Mouse (Mus musculus) stomach, embryonic 16.5 days (tissue): ENCODE data around the gene Mpped1. TPM values are rescaled to one million over a fixed set of nuclear protein-coding genes. Genes with fewer than 3 reads are reported as not detected.

Experiments used
- ATAC-seq: fragments of 200-750 bp; cut with Nextera tagmentation; 2 replicates; pipeline ENCODE4 v1.8.0; 2017; ENCODE audit warnings: moderate number of reproducible peaks, moderate TSS enrichment; ENCODE audit not compliant: insufficient read depth, low FRiP score
- H3K27ac ChIP-seq: fragments of 300-500 bp; sonication (generic); 2 replicates; pipeline ENCODE4 v1.5.1; 2014; ENCODE audit warnings: low read length
- H3K27me3 ChIP-seq: fragments of 300-500 bp; sonication (generic); 2 replicates; pipeline ENCODE4 v1.6.1; 2014; ENCODE audit warnings: low read length, control low read depth, mixed read lengths; ENCODE audit not compliant: control insufficient read depth, insufficient read depth
- H3K36me3 ChIP-seq: fragments of 300-500 bp; sonication (generic); 2 replicates; pipeline ENCODE4 v1.6.1; 2014; ENCODE audit warnings: low read length; ENCODE audit not compliant: control insufficient read depth, insufficient read depth
- H3K4me1 ChIP-seq: fragments of 300-500 bp; sonication (generic); 2 replicates; pipeline ENCODE4 v1.6.1; 2014; ENCODE audit warnings: low read length, control low read depth, mixed read lengths; ENCODE audit not compliant: control insufficient read depth, insufficient read depth
- H3K4me2 ChIP-seq: fragments of 300-500 bp; sonication (generic); 2 replicates; pipeline ENCODE4 v1.6.1; 2014; ENCODE audit warnings: low read depth, low read length, mixed read lengths
- H3K4me3 ChIP-seq: fragments of 300-500 bp; sonication (generic); replicated peaks from 2 replicates; pipeline ENCODE4 v1.5.1; 2014; ENCODE audit warnings: mild to moderate bottlenecking, low read length
- H3K9ac ChIP-seq: fragments of 300-500 bp; sonication (generic); 2 replicates; pipeline ENCODE4 v1.6.1; 2014; ENCODE audit warnings: low read length
- H3K9me3 ChIP-seq: fragments of 300-500 bp; sonication (generic); replicated peaks from 2 replicates; pipeline ENCODE4 v1.6.1; 2016; ENCODE audit warnings: low read length, control low read depth; ENCODE audit not compliant: control insufficient read depth
- WGBS: fragments of 180-500 bp; shearing (Covaris S2); extraction: QIAGEN DNeasy Blood & Tissue Kit; methylation state at CpG from one replicate; pipeline ENCODE4 v1.1.7; 2014; 5-methylcytosine and 5-hydroxymethylcytosine counted together
- polyA plus RNA-seq: library from polyadenylated mRNA; unstranded; fragments of >200 nt; fragmentation: Nextera tagmentation; extraction: Ambion mirVana; gene quantifications from 2 replicates; pipeline ENCODE4 v1.2.1, GENCODE M21; 2015

Mpped1 gene
- polyA plus RNA-seq, 1 experiment from 2014 or later, result 0.61 TPM

GRCm38 (mm10) chr15:83761512-83761911 is 17.8 kb upstream of the Mpped1 start:
- H3K4me3 ChIP-seq, result no peak overlapping the region
- no peak for ATAC-seq
- no peaks in the 10 kb centered on the region for H3K27me3 ChIP-seq
- H3K27ac ChIP-seq, result no peak overlapping the region
- no peak overlapping the region for H3K9ac ChIP-seq
- no peaks in the 10 kb centered on the region for H3K9me3 ChIP-seq
- WGBS, result 85% methylated on average over 13 of the region's 13 CpGs
- no peak overlapping the region for H3K4me2 ChIP-seq
- no peaks in the 10 kb centered on the region for H3K4me1 ChIP-seq
- H3K36me3 ChIP-seq, result no peaks in the 10 kb centered on the region

GRCm38 (mm10) chr15:83765388-83766029 is 13.8 kb upstream of the Mpped1 start:
- H3K36me3 ChIP-seq, result no peaks in the 10 kb centered on the region
- no peak overlapping the region for H3K4me3 ChIP-seq
- H3K4me2 ChIP-seq, result no peak overlapping the region
- H3K4me1 ChIP-seq, result no peaks in the 10 kb centered on the region
- WGBS, result 32% methylated on average over 6 of the region's 6 CpGs
- no peaks in the 10 kb centered on the region for H3K9me3 ChIP-seq
- H3K27ac ChIP-seq, result no peak overlapping the region
- no peak overlapping the region for H3K9ac ChIP-seq
- no peaks in the 10 kb centered on the region for H3K27me3 ChIP-seq
- ATAC-seq, result no peak

GRCm38 (mm10) chr15:83771346-83772053 is 7.8 kb upstream of the Mpped1 start:
- ATAC-seq, result no peak
- 70% methylated on average over 8 of the region's 8 CpGs for WGBS
- no peaks in the 10 kb centered on the region for H3K4me1 ChIP-seq

GRCm38 (mm10) chr15:83772460-83772859 is 6.8 kb upstream of the Mpped1 start:
- WGBS, result 66% methylated on average over 5 of the region's 5 CpGs
- no peaks in the 10 kb centered on the region; the same call in 1 of the 2 replicates for H3K27me3 ChIP-seq
- no peak overlapping the region for H3K4me3 ChIP-seq
- no peak for ATAC-seq
- no peak overlapping the region for H3K4me2 ChIP-seq
- H3K4me1 ChIP-seq, result no peaks in the 10 kb centered on the region
- H3K9me3 ChIP-seq, result no peaks in the 10 kb centered on the region
- no peak overlapping the region for H3K27ac ChIP-seq
- no peak overlapping the region for H3K9ac ChIP-seq
- H3K36me3 ChIP-seq, result no peaks in the 10 kb centered on the region

More at GRCm38 (mm10) chr15:83771346-83772053, 7.8 kb upstream of the Mpped1 start:
- Histone ChIP-seq H3K9me3 (no peaks in the 10 kb centered on the region), H3K36me3 (no peaks in the 10 kb centered on the region), H3K4me3 (no peak overlapping the region), H3K27me3 (no peaks in the 10 kb centered on the region), H3K4me2 (no peak overlapping the region), H3K9ac (no peak overlapping the region), H3K27ac (no peak overlapping the region)

GRCm38 (mm10) chr15:83772953-83773352 is 6.3 kb upstream of the Mpped1 start:
- Histone ChIP-seq H3K4me1 (no peaks in the 10 kb centered on the region), H3K27ac (no peak overlapping the region), H3K9ac (no peak overlapping the region), H3K36me3 (no peaks in the 10 kb centered on the region), H3K27me3 (peaks cover 1% of the 10 kb centered on the region; the same call in 1 of the 2 replicates), H3K4me3 (no peak overlapping the region), H3K9me3 (no peaks in the 10 kb centered on the region), H3K4me2 (no peak overlapping the region)
- no peak for ATAC-seq
- 84% methylated on average over 4 of the region's 4 CpGs for WGBS

GRCm38 (mm10) chr15:83774922-83775321 is 4.3 kb upstream of the Mpped1 start:
- Histone ChIP-seq H3K4me1 (no peaks in the 10 kb centered on the region), H3K4me2 (no peak overlapping the region), H3K9ac (no peak overlapping the region), H3K27ac (no peak overlapping the region), H3K27me3 (peaks cover 18% of the 10 kb centered on the region), H3K4me3 (no peak overlapping the region), H3K36me3 (no peaks in the 10 kb centered on the region), H3K9me3 (no peaks in the 10 kb centered on the region)
- no peak for ATAC-seq
- 44% methylated on average over 4 of the region's 4 CpGs for WGBS

- no peaks in the 10 kb centered on the region for H3K9me3 ChIP-seq
- H3K27me3 ChIP-seq, result peaks cover 34% of the 10 kb centered on the region
- ATAC-seq, result no peak
- no peaks in the 10 kb centered on the region for H3K4me1 ChIP-seq
- no peak overlapping the region for H3K27ac ChIP-seq
- no peaks in the 10 kb centered on the region for H3K36me3 ChIP-seq
- no peak overlapping the region for H3K9ac ChIP-seq
- H3K4me2 ChIP-seq, result no peak overlapping the region
- no peak overlapping the region for H3K4me3 ChIP-seq
- WGBS, result 62% methylated on average over 6 of the region's 6 CpGs
Measured at GRCm38 (mm10) chr15:83776265-83777000, 2.8 kb upstream of the Mpped1 start.

GRCm38 (mm10) chr15:83777476-83777875 is 1.8 kb upstream of the Mpped1 start:
- no peak overlapping the region for H3K4me2 ChIP-seq
- H3K27ac ChIP-seq, result no peak overlapping the region
- 75% methylated on average over 6 of the region's 6 CpGs for WGBS
- H3K4me1 ChIP-seq, result no peaks in the 10 kb centered on the region
- ATAC-seq, result no peak
- peaks cover 41% of the 10 kb centered on the region for H3K27me3 ChIP-seq
- H3K9ac ChIP-seq, result no peak overlapping the region
- H3K9me3 ChIP-seq, result no peaks in the 10 kb centered on the region
- H3K4me3 ChIP-seq, result no peak overlapping the region
- no peaks in the 10 kb centered on the region for H3K36me3 ChIP-seq
